Mouse (Mus musculus) kidney, embryonic 14.5 days (tissue): ENCODE data around the gene Lamp1. TPM values are rescaled to one million over a fixed set of nuclear protein-coding genes. Genes with fewer than 3 reads are reported as not detected.

Source experiments
- ATAC-seq: fragments of 200-750 bp; cut with Nextera tagmentation; 2 replicates; pipeline ENCODE4 v1.8.0; 2017; ENCODE audit warnings: moderate number of reproducible peaks, mild to moderate bottlenecking, moderate TSS enrichment, moderate library complexity; ENCODE audit not compliant: low FRiP score, low TSS enrichment
- H3K27ac ChIP-seq: fragments of 300-500 bp; sonication (generic); 2 replicates; pipeline ENCODE4 v1.5.1; 2014; ENCODE audit warnings: low read depth, mild to moderate bottlenecking, low read length, moderate library complexity, mixed read lengths
- H3K27me3 ChIP-seq: fragments of 300-500 bp; sonication (generic); 2 replicates; pipeline ENCODE4 v1.6.1; 2014; ENCODE audit warnings: mild to moderate bottlenecking, low read length; ENCODE audit not compliant: control insufficient read depth, insufficient read depth
- H3K36me3 ChIP-seq: fragments of 300-500 bp; sonication (generic); 2 replicates; pipeline ENCODE4 v1.6.1; 2014; ENCODE audit warnings: low read length, mixed read lengths; ENCODE audit not compliant: control insufficient read depth, insufficient read depth
- H3K4me1 ChIP-seq: fragments of 300-500 bp; sonication (generic); 2 replicates; pipeline ENCODE4 v1.6.1; 2014; ENCODE audit warnings: low read length, mixed read lengths; ENCODE audit not compliant: control insufficient read depth, insufficient read depth
- H3K4me2 ChIP-seq: fragments of 300-500 bp; sonication (generic); replicated peaks from 2 replicates; pipeline ENCODE4 v1.6.1; 2014; ENCODE audit warnings: low read depth, mild to moderate bottlenecking, low read length
- H3K4me3 ChIP-seq: fragments of 300-500 bp; sonication (generic); 2 replicates; pipeline ENCODE4 v1.5.1; 2014; ENCODE audit warnings: mild to moderate bottlenecking, low read length
- H3K9ac ChIP-seq: fragments of 300-500 bp; sonication (generic); 2 replicates; pipeline ENCODE4 v1.6.1; 2014; ENCODE audit warnings: low read depth, mild to moderate bottlenecking, low read length, moderate library complexity
- H3K9me3 ChIP-seq: fragments of 300-500 bp; sonication (generic); 2 replicates; pipeline ENCODE4 v1.6.1; 2016; ENCODE audit warnings: low read length; ENCODE audit not compliant: control insufficient read depth
- WGBS: fragments of 180-500 bp; shearing (Covaris S2); extraction: QIAGEN DNeasy Blood & Tissue Kit; methylation state at CpG from one replicate; pipeline ENCODE4 v1.1.7; 2014; 5-methylcytosine and 5-hydroxymethylcytosine counted together
- polyA plus RNA-seq: library from polyadenylated mRNA; unstranded; fragments of >200 nt; fragmentation: Nextera tagmentation; extraction: Ambion mirVana; gene quantifications from 2 replicates; pipeline ENCODE4 v1.2.1, GENCODE M21; 2014

Lamp1 gene
- polyA plus RNA-seq, 1 experiment from 2014 or later: 306 TPM

GRCm38 (mm10) chr8:13200301-13201012, 41.5 kb downstream of the Lamp1 start, which contains the start of gene Grtp1:
Gene Grtp1 (minus strand): TSS chr8:13200620.
- under 1% methylated on average over 57 of the region's 58 CpGs for WGBS
- H3K27me3 ChIP-seq: peaks cover 28% of the 10 kb centered on the region

GRCm38 (mm10) chr8:13201013-13201334, 42.0 kb downstream of the Lamp1 start:
- H3K4me1 ChIP-seq: peaks cover 6% of the 10 kb centered on the region; the same call in 1 of the 2 replicates
- no peak for ATAC-seq
- H3K27ac ChIP-seq: no peak overlapping the region
- H3K36me3 ChIP-seq: no peaks in the 10 kb centered on the region
- peak overlapping the region; percentile 88 for H3K4me2 ChIP-seq
- peak overlapping the region; percentile 20; the same call in 1 of the 2 replicates for H3K9ac ChIP-seq
- H3K4me3 ChIP-seq: peak overlapping the region; percentile 87
- 2% methylated on average over 18 of the region's 18 CpGs for WGBS
- H3K27me3 ChIP-seq: peaks cover 28% of the 10 kb centered on the region
- no peaks in the 10 kb centered on the region for H3K9me3 ChIP-seq

More at GRCm38 (mm10) chr8:13200301-13201012, 41.5 kb downstream of the Lamp1 start, which contains the start of gene Grtp1:
- Histone ChIP-seq H3K4me2 (peak within 1 kb of the TSS; percentile 88), H3K27ac (no peak within 1 kb of the TSS), H3K9me3 (no peaks in the 10 kb centered on the region), H3K4me1 (peaks cover 6% of the 10 kb centered on the region; the same call in 1 of the 2 replicates), H3K9ac (peak within 1 kb of the TSS; percentile 78), H3K4me3 (peak within 1 kb of the TSS; percentile 87), H3K36me3 (no peaks in the 10 kb centered on the region)
- peak; percentile 77 for ATAC-seq

- WGBS: 49% methylated on average over 3 of the region's 3 CpGs
- no peak overlapping the region; the same call in 1 of the 2 replicates for H3K4me2 ChIP-seq
- H3K9ac ChIP-seq: no peak overlapping the region
- H3K36me3 ChIP-seq: no peaks in the 10 kb centered on the region
- H3K27me3 ChIP-seq: peaks cover 28% of the 10 kb centered on the region
- H3K4me1 ChIP-seq: peaks cover 6% of the 10 kb centered on the region; the same call in 1 of the 2 replicates
- no peak overlapping the region for H3K4me3 ChIP-seq
- H3K9me3 ChIP-seq: no peaks in the 10 kb centered on the region
- H3K27ac ChIP-seq: no peak overlapping the region
- no peak for ATAC-seq
Measured at GRCm38 (mm10) chr8:13202041-13202440, 43.1 kb downstream of the Lamp1 start.

GRCm38 (mm10) chr8:13202806-13203205, 43.8 kb downstream of the Lamp1 start:
- Histone ChIP-seq H3K27ac (no peak overlapping the region), H3K4me2 (no peak overlapping the region), H3K27me3 (peaks cover 28% of the 10 kb centered on the region), H3K4me3 (no peak overlapping the region), H3K9me3 (no peaks in the 10 kb centered on the region), H3K4me1 (peaks cover 6% of the 10 kb centered on the region; the same call in 1 of the 2 replicates), H3K36me3 (no peaks in the 10 kb centered on the region), H3K9ac (no peak overlapping the region)
- 94% methylated on average over 3 of the region's 3 CpGs for WGBS
- ATAC-seq: no peak

GRCm38 (mm10) chr8:13203472-13203871, 44.5 kb downstream of the Lamp1 start:
- H3K27me3 ChIP-seq: peaks cover 28% of the 10 kb centered on the region
- H3K4me3 ChIP-seq: no peak overlapping the region
- H3K9me3 ChIP-seq: no peaks in the 10 kb centered on the region
- no peak for ATAC-seq
- 66% methylated on average over 1 of the region's 1 CpGs for WGBS
- no peak overlapping the region for H3K27ac ChIP-seq
- no peaks in the 10 kb centered on the region for H3K36me3 ChIP-seq
- peaks cover 6% of the 10 kb centered on the region; the same call in 1 of the 2 replicates for H3K4me1 ChIP-seq
- no peak overlapping the region for H3K4me2 ChIP-seq
- no peak overlapping the region for H3K9ac ChIP-seq

GRCm38 (mm10) chr8:13204371-13205140, 45.6 kb downstream of the Lamp1 start:
- Histone ChIP-seq H3K4me1 (peaks cover 6% of the 10 kb centered on the region; the same call in 1 of the 2 replicates), H3K27ac (no peak overlapping the region), H3K27me3 (peaks cover 28% of the 10 kb centered on the region), H3K36me3 (no peaks in the 10 kb centered on the region), H3K4me3 (no peak overlapping the region), H3K9me3 (no peaks in the 10 kb centered on the region), H3K9ac (no peak overlapping the region), H3K4me2 (no peak overlapping the region)
- WGBS: 66% methylated on average over 12 of the region's 12 CpGs
- no peak for ATAC-seq

GRCm38 (mm10) chr8:13205311-13205710, 46.4 kb downstream of the Lamp1 start:
- Histone ChIP-seq H3K36me3 (no peaks in the 10 kb centered on the region), H3K4me1 (peaks cover 6% of the 10 kb centered on the region; the same call in 1 of the 2 replicates), H3K9me3 (no peaks in the 10 kb centered on the region), H3K27ac (no peak overlapping the region), H3K9ac (no peak overlapping the region), H3K27me3 (peaks cover 26% of the 10 kb centered on the region), H3K4me2 (no peak overlapping the region), H3K4me3 (no peak overlapping the region)
- no peak for ATAC-seq
- 67% methylated on average over 5 of the region's 5 CpGs for WGBS

GRCm38 (mm10) chr8:13206290-13206689, 47.3 kb downstream of the Lamp1 start:
- no peak for ATAC-seq

More at GRCm38 (mm10) chr8:13206290-13206689, 47.3 kb downstream of the Lamp1 start:
- Histone ChIP-seq H3K27me3 (peaks cover 16% of the 10 kb centered on the region), H3K9me3 (no peaks in the 10 kb centered on the region), H3K4me3 (no peak overlapping the region), H3K36me3 (no peaks in the 10 kb centered on the region), H3K27ac (no peak overlapping the region), H3K9ac (no peak overlapping the region), H3K4me2 (no peak overlapping the region), H3K4me1 (peaks cover under 1% of the 10 kb centered on the region; the same call in 1 of the 2 replicates)
- 35% methylated on average over 5 of the region's 5 CpGs for WGBS
